Mouse (Mus musculus) forebrain, embryonic 13.5 days (tissue): ENCODE data around the gene Scamp4. TPM values are rescaled to one million over a fixed set of nuclear protein-coding genes. Genes with fewer than 3 reads are reported as not detected.

Source experiments
- ATAC-seq: fragments of 200-750 bp; cut with Nextera tagmentation; 2 replicates; pipeline ENCODE4 v1.8.0; 2017
- H3K27ac ChIP-seq: fragments of 300-500 bp; sonication (generic); 2 replicates; pipeline ENCODE4 v1.5.1; 2015; ENCODE audit warnings: inconsistent platforms, mild to moderate bottlenecking, moderate library complexity
- H3K27me3 ChIP-seq: fragments of 300-500 bp; sonication (generic); 2 replicates; pipeline ENCODE4 v1.6.1; 2015; ENCODE audit warnings: mild to moderate bottlenecking, inconsistent platforms
- H3K36me3 ChIP-seq: fragments of 300-500 bp; sonication (generic); 2 replicates; pipeline ENCODE4 v1.6.1; 2015; ENCODE audit warnings: mild to moderate bottlenecking, inconsistent platforms; ENCODE audit not compliant: poor library complexity, severe bottlenecking
- H3K4me1 ChIP-seq: fragments of 300-500 bp; sonication (generic); 2 replicates; pipeline ENCODE4 v1.6.1; 2015; ENCODE audit warnings: inconsistent platforms
- H3K4me2 ChIP-seq: fragments of 300-500 bp; sonication (generic); 2 replicates; pipeline ENCODE4 v1.6.1; 2015; ENCODE audit warnings: inconsistent platforms, mild to moderate bottlenecking, moderate library complexity
- H3K4me3 ChIP-seq: fragments of 300-500 bp; sonication (generic); 2 replicates; pipeline ENCODE4 v1.5.1; 2015; ENCODE audit warnings: mild to moderate bottlenecking, inconsistent platforms
- H3K9ac ChIP-seq: fragments of 300-500 bp; sonication (generic); 2 replicates; pipeline ENCODE4 v1.6.1; 2015; ENCODE audit warnings: mild to moderate bottlenecking, inconsistent platforms
- H3K9me3 ChIP-seq: fragments of 300-500 bp; sonication (generic); replicated peaks from 2 replicates; pipeline ENCODE4 v1.6.1; 2016; ENCODE audit warnings: inconsistent platforms
- WGBS: fragments of 180-500 bp; shearing (Covaris S2); methylation state at CpG from one replicate; pipeline ENCODE4 v1.1.7; 2015; 5-methylcytosine and 5-hydroxymethylcytosine counted together
- polyA plus RNA-seq: library from polyadenylated mRNA; unstranded; fragments of >200 nt; fragmentation: Nextera tagmentation; extraction: Ambion mirVana; gene quantifications from 2 replicates; pipeline ENCODE4 v1.2.1, GENCODE M21; 2015

Gene Scamp4
- polyA plus RNA-seq, 1 experiment from 2014 or later: 56.7 TPM

- H3K27ac ChIP-seq: no peak overlapping the region
- H3K4me3 ChIP-seq: no peak overlapping the region
- H3K36me3 ChIP-seq: peaks cover 39% of the 10 kb centered on the region
- no peaks in the 10 kb centered on the region for H3K9me3 ChIP-seq
- H3K4me2 ChIP-seq: no peak overlapping the region
- peaks cover 20% of the 10 kb centered on the region for H3K4me1 ChIP-seq
- no peak for ATAC-seq
- no peak overlapping the region for H3K9ac ChIP-seq
- 73% methylated on average over 12 of the region's 12 CpGs for WGBS
- no peaks in the 10 kb centered on the region for H3K27me3 ChIP-seq
Observed at GRCm38 (mm10) chr10:80584045-80584488, 18.6 kb upstream of the Scamp4 start.

- Histone ChIP-seq H3K4me3 (no peak overlapping the region), H3K9ac (peak overlapping the region; percentile 26; the same call in 1 of the 2 replicates), H3K36me3 (peaks cover 39% of the 10 kb centered on the region), H3K4me1 (peaks cover 26% of the 10 kb centered on the region), H3K27ac (no peak overlapping the region), H3K4me2 (no peak overlapping the region), H3K9me3 (no peaks in the 10 kb centered on the region), H3K27me3 (no peaks in the 10 kb centered on the region)
- 77% methylated on average over 12 of the region's 12 CpGs for WGBS
- ATAC-seq: no peak
Observed at GRCm38 (mm10) chr10:80584642-80585552, 17.8 kb upstream of the Scamp4 start.

GRCm38 (mm10) chr10:80585581-80585980 is 17.1 kb upstream of the Scamp4 start:
- 98% methylated on average over 8 of the region's 8 CpGs for WGBS
- H3K9ac ChIP-seq: 0 out of 2 replicates have a peak overlapping the region, but pooled peaks have one; percentile 8
- no peak for ATAC-seq
- H3K9me3 ChIP-seq: no peaks in the 10 kb centered on the region
- no peak overlapping the region for H3K4me2 ChIP-seq
- no peak overlapping the region for H3K27ac ChIP-seq
- peaks cover 26% of the 10 kb centered on the region for H3K4me1 ChIP-seq
- no peaks in the 10 kb centered on the region for H3K27me3 ChIP-seq
- peaks cover 39% of the 10 kb centered on the region for H3K36me3 ChIP-seq
- no peak overlapping the region for H3K4me3 ChIP-seq

DNA sequence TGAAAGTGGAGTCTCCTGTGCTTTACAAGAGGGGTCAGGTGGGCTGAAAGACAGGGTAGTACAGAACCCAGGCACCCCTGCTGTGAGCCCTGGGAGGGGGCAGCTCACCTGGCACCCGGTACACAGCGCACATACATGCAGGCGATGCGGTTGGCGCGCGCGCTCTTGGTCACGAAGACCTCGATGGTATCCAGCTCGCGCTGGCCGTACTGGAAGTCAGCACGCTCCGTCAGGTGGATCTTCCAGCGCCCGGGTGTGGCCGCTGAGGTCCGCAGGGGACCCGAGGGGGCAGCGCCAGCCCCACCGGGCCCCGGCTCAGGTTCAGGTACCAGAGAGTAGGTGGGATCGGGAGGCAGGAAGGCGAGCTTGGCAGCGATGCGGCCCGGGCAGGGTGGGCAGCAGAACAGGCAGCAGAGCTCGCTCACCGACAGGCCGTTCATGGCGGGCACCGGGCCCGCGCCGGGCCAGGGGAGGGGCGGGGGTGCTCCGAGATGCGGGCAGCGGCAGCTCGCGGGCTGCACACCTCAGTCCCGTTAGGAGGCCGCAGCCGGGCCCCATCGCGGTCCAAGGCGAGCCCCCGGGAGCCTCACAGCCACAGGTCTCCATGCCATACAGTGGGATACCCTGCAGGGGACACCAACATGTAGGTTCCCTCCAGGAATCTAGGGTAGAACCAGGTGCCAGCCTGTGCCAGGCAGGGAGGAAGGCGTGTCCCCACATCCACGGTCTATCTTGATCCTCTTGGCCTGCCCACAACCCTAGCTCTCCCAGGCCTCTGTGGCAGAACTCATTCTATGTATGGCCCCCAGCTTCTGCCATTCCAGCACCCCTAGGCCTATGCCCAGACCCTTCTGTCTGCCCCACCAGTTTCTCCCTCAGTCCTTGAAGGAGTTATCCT is 16.0 kb upstream of the Scamp4 start:
- no peak overlapping the region for H3K4me3 ChIP-seq
- H3K27ac ChIP-seq: no peak overlapping the region
- ATAC-seq: no peak
- 94% methylated on average over 41 of the region's 51 CpGs for WGBS
- H3K4me1 ChIP-seq: peaks cover 26% of the 10 kb centered on the region
- peaks cover 39% of the 10 kb centered on the region for H3K36me3 ChIP-seq
- no peaks in the 10 kb centered on the region for H3K9me3 ChIP-seq
- no peak overlapping the region for H3K9ac ChIP-seq
- H3K4me2 ChIP-seq: no peak overlapping the region
- H3K27me3 ChIP-seq: no peaks in the 10 kb centered on the region

- H3K4me3 ChIP-seq: no peak overlapping the region
- no peaks in the 10 kb centered on the region for H3K9me3 ChIP-seq
- no peak for ATAC-seq
- peaks cover 26% of the 10 kb centered on the region for H3K4me1 ChIP-seq
- peaks cover 39% of the 10 kb centered on the region for H3K36me3 ChIP-seq
- no peak overlapping the region for H3K27ac ChIP-seq
- no peaks in the 10 kb centered on the region for H3K27me3 ChIP-seq
- 0 out of 2 replicates have a peak overlapping the region, but pooled peaks have one; percentile 16 for H3K9ac ChIP-seq
- WGBS: 41% methylated on average over 4 of the region's 4 CpGs
- H3K4me2 ChIP-seq: no peak overlapping the region
Observed at GRCm38 (mm10) chr10:80587305-80587657, 15.4 kb upstream of the Scamp4 start.

DNA sequence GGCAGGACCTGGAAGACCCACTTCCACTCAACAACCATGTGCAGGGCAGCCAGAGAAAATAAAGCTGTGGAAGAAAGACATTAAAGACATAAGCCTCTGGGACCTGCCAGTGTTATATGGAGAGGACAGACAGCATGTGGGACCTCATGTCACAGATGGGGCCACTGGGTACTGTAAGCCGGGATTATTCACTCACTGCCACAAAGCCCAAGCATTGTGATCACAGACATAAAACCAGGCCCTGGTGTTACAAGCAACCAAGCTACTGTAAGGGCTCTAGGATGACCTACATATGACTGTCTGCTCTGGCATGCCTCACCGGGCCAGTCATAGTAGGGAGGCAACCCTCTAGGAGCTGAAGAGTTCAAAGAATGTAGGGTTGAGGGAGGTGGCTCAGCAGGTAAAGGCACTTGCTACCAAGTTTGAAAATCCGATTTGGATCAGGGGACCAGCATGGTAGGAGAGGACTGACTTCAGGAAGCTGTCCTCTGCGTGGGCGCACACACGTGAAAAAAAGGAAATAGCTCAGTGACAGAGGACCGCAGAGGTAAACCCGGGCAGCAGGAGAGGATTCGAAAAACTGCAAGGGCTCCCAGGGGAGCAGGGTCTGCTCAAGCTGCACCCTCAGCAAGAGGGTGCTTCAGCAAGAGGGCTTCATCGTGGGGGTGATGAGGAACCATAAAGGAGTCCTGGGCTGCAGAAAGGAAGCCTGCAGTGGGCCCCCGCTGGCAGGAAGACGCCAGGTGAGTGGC is 13.4 kb upstream of the Scamp4 start:
- ATAC-seq: no peak
- WGBS: 23% methylated on average over 12 of the region's 12 CpGs
- H3K4me3 ChIP-seq: peak overlapping the region; percentile 90
- no peaks in the 10 kb centered on the region for H3K27me3 ChIP-seq
- H3K4me1 ChIP-seq: peaks cover 26% of the 10 kb centered on the region
- no peaks in the 10 kb centered on the region for H3K9me3 ChIP-seq
- H3K4me2 ChIP-seq: peak overlapping the region; percentile 94
- peaks cover 26% of the 10 kb centered on the region for H3K36me3 ChIP-seq
- no peak overlapping the region for H3K27ac ChIP-seq
- H3K9ac ChIP-seq: peak overlapping the region; percentile 96

DNA sequence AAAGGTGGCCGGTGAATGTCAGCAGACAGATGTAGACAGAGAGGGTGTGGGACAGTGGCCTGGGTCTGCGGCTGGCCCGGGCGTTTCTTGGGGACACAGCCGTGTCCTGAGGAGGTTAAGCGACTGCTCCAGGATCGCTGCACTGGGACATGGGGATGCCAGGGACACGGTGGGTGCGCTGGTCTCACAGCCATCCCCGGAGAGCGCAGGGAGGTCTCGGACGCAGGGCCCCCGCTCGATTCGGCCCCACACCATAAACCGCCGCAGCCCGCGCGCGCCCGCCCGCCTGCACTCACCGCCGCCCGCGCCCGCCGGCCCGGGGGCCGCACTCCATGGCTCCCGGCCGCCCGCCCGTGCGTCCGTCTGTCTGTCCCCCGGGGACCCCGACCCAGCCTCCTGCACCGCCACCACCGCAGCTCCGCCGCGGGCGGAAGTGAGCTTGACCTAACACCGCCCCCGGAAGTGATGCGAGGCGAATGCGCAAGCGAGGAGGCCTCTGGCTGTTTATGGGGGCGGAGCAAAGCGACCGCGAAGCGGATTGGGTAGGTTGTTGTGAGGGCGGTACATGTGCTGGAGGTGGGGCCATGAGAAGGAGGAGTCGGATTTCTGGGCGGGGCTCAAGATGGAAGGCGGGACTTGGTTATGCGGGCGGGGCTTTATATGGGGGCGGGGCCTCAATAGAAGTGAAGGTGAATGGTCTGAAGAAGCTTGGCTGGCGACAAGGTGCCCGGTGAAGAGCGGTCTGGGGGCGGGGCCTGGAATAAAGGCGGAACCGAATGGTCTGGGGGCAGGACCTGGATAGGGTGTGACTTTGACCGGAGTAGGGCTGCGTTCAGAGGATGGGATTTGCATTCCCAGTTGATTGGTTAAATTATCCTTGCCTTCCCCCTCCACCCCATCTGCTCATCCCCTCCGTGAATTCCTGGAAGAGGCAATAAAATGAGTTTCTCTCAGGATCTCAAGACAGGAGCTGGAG is 12.5 kb upstream of the Scamp4 start, which contains the start of gene Abhd17a:
TSS of gene Abhd17a (minus strand) at position 463 of the 976 bp plus-strand sequence.
- peaks cover 26% of the 10 kb centered on the region for H3K4me1 ChIP-seq
- peak within 1 kb of the TSS; percentile 94 for H3K4me2 ChIP-seq
- peak within 1 kb of the TSS; percentile 90 for H3K4me3 ChIP-seq
- H3K27me3 ChIP-seq: 0 out of 2 replicates have a peak, but pooled peaks cover 3% of the 10 kb centered on the region
- H3K36me3 ChIP-seq: peaks cover 18% of the 10 kb centered on the region
- ATAC-seq: peak; percentile 98
- no peaks in the 10 kb centered on the region for H3K9me3 ChIP-seq
- H3K9ac ChIP-seq: peak within 1 kb of the TSS; percentile 96
- 0% methylated on average over 60 of the region's 73 CpGs for WGBS
- 0 out of 2 replicates have a peak within 1 kb of the TSS, but pooled peaks have one; percentile 21 for H3K27ac ChIP-seq

- no peak overlapping the region for H3K27ac ChIP-seq
- ATAC-seq: no peak
- no peaks in the 10 kb centered on the region for H3K4me1 ChIP-seq
- peaks cover 17% of the 10 kb centered on the region; the same call in 1 of the 2 replicates for H3K27me3 ChIP-seq
- no peaks in the 10 kb centered on the region for H3K9me3 ChIP-seq
- H3K4me2 ChIP-seq: no peak overlapping the region
- no peaks in the 10 kb centered on the region for H3K36me3 ChIP-seq
- WGBS: 37% methylated on average over 4 of the region's 4 CpGs
- H3K9ac ChIP-seq: no peak overlapping the region
- H3K4me3 ChIP-seq: no peak overlapping the region
Observed at GRCm38 (mm10) chr10:80596318-80596717, 6.4 kb upstream of the Scamp4 start.

- peak overlapping the region; percentile 66 for H3K9ac ChIP-seq
Observed at GRCm38 (mm10) chr10:80603364-80603763, 692 bp downstream of the Scamp4 start.

GRCm38 (mm10) chr10:80604001-80604509 is 1.4 kb downstream of the Scamp4 start:
- Histone ChIP-seq H3K36me3 (peaks cover 31% of the 10 kb centered on the region), H3K4me1 (peaks cover 25% of the 10 kb centered on the region), H3K4me2 (peak overlapping the region; percentile 89), H3K27ac (no peak overlapping the region), H3K9me3 (no peaks in the 10 kb centered on the region), H3K9ac (peak overlapping the region; percentile 66), H3K4me3 (peak overlapping the region; percentile 60), H3K27me3 (no peaks in the 10 kb centered on the region)
- WGBS: 92% methylated on average over 7 of the region's 7 CpGs
- ATAC-seq: no peak

More at GRCm38 (mm10) chr10:80603364-80603763, 692 bp downstream of the Scamp4 start:
- H3K4me1 ChIP-seq: peaks cover 25% of the 10 kb centered on the region
- H3K27ac ChIP-seq: peak overlapping the region; percentile 80
- H3K36me3 ChIP-seq: peaks cover 24% of the 10 kb centered on the region
- no peak; the same call in 1 of the 2 replicates for ATAC-seq
- H3K27me3 ChIP-seq: peaks cover under 1% of the 10 kb centered on the region; the same call in 1 of the 2 replicates
- H3K4me3 ChIP-seq: peak overlapping the region; percentile 60
- WGBS: 34% methylated on average over 7 of the region's 7 CpGs
- H3K9me3 ChIP-seq: no peaks in the 10 kb centered on the region
- H3K4me2 ChIP-seq: peak overlapping the region; percentile 89
